Mouse (Mus musculus): Measurements from ENCODE around the gene Ube2g2.

The Ube2g2 gene

GRCm38 (mm10) chr10:77622055-77622988, at the start of gene Ube2g2:
Gene Ube2g2, plus strand, starts transcription at chr10:77622275.
- DNase-seq (ENCODE audit: low read depth, low spot score) = peak; percentile 76

- no peak for DNase-seq (ENCODE audit: low read depth, low spot score)
Observed at GRCm38 (mm10) chr10:77573162-77573561, 48.9 kb upstream of the Ube2g2 start.

- DNase-seq (ENCODE audit: low read depth, low spot score) = no peak
Observed at GRCm38 (mm10) chr10:77580027-77580920, 41.8 kb upstream of the Ube2g2 start.

- no peak for DNase-seq (ENCODE audit: low read depth, low spot score)
Observed at GRCm38 (mm10) chr10:77581023-77581407, 41.1 kb upstream of the Ube2g2 start.

GRCm38 (mm10) chr10:77581408-77582284, 40.4 kb upstream of the Ube2g2 start, which contains the start of gene Pttg1ip:
Gene Pttg1ip, plus strand, starts transcription at chr10:77581720.
- peak; percentile 91 for DNase-seq (ENCODE audit: low read depth, low spot score)

GRCm38 (mm10) chr10:77582285-77582618, 39.8 kb upstream of the Ube2g2 start:
- DNase-seq (ENCODE audit: low read depth, low spot score) = no peak

- DNase-seq (ENCODE audit: low read depth, low spot score) = no peak
Observed at GRCm38 (mm10) chr10:77583795-77584422, 38.2 kb upstream of the Ube2g2 start.

- no peak for DNase-seq (ENCODE audit: low read depth, low spot score)
Observed at GRCm38 (mm10) chr10:77586637-77587036, 35.4 kb upstream of the Ube2g2 start.

- DNase-seq (ENCODE audit: low read depth, low spot score) = no peak
Observed at GRCm38 (mm10) chr10:77587091-77587775, 34.8 kb upstream of the Ube2g2 start.

- no peak for DNase-seq (ENCODE audit: low read depth, low spot score)
Observed at GRCm38 (mm10) chr10:77588036-77588435, 34.0 kb upstream of the Ube2g2 start.

- DNase-seq (ENCODE audit: low read depth, low spot score) = no peak
Observed at GRCm38 (mm10) chr10:77589117-77589516, 33.0 kb upstream of the Ube2g2 start.

GRCm38 (mm10) chr10:77589749-77590148, 32.3 kb upstream of the Ube2g2 start:
- DNase-seq (ENCODE audit: low read depth, low spot score) = no peak

GRCm38 (mm10) chr10:77590812-77591211, 31.3 kb upstream of the Ube2g2 start:
- peak; percentile 73 for DNase-seq (ENCODE audit: low read depth, low spot score)

GRCm38 (mm10) chr10:77591546-77591945, 30.5 kb upstream of the Ube2g2 start:
- no peak for DNase-seq (ENCODE audit: low read depth, low spot score)

- no peak for DNase-seq (ENCODE audit: low read depth, low spot score)
Observed at GRCm38 (mm10) chr10:77596060-77596459, 26.0 kb upstream of the Ube2g2 start.

- no peak for DNase-seq (ENCODE audit: low read depth, low spot score)
Observed at GRCm38 (mm10) chr10:77603021-77603420, 19.1 kb upstream of the Ube2g2 start.

- DNase-seq (ENCODE audit: low read depth, low spot score) = no peak
Observed at GRCm38 (mm10) chr10:77604111-77604510, 18.0 kb upstream of the Ube2g2 start.

- DNase-seq (ENCODE audit: low read depth, low spot score) = no peak
Observed at GRCm38 (mm10) chr10:77604958-77605357, 17.1 kb upstream of the Ube2g2 start.

GRCm38 (mm10) chr10:77605368-77605767, 16.7 kb upstream of the Ube2g2 start:
- DNase-seq (ENCODE audit: low read depth, low spot score) = no peak
